Mouse (Mus musculus) neural tube, embryonic 14.5 days (tissue): ENCODE results near the gene Cox8a. TPM values are rescaled to one million over a fixed set of nuclear protein-coding genes. Genes with fewer than 3 reads are reported as not detected.

Experiments used
- ATAC-seq: fragments of 200-750 bp; cut with Nextera tagmentation; 2 replicates; pipeline ENCODE4 v1.8.0; 2017; ENCODE audit warnings: low read depth, mild to moderate bottlenecking, moderate TSS enrichment, moderate library complexity
- H3K27ac ChIP-seq: fragments of 300-500 bp; sonication (generic); 2 replicates; pipeline ENCODE4 v1.5.1; 2014; ENCODE audit warnings: low read depth, mild to moderate bottlenecking, control low read depth, low read length, moderate library complexity, mixed read lengths
- H3K27me3 ChIP-seq: fragments of 300-500 bp; sonication (generic); 2 replicates; pipeline ENCODE4 v1.6.1; 2014; ENCODE audit warnings: low read length; ENCODE audit not compliant: control insufficient read depth, insufficient read depth
- H3K36me3 ChIP-seq: fragments of 300-500 bp; sonication (generic); 2 replicates; pipeline ENCODE4 v1.6.1; 2014; ENCODE audit warnings: low read length, mixed read lengths; ENCODE audit not compliant: control insufficient read depth, insufficient read depth
- H3K4me1 ChIP-seq: fragments of 300-500 bp; sonication (generic); 2 replicates; pipeline ENCODE4 v1.6.1; 2014; ENCODE audit warnings: low read length; ENCODE audit not compliant: control insufficient read depth, insufficient read depth
- H3K4me2 ChIP-seq: fragments of 300-500 bp; sonication (generic); 2 replicates; pipeline ENCODE4 v1.6.1; 2014; ENCODE audit warnings: mild to moderate bottlenecking, low read depth, low read length, control low read depth
- H3K4me3 ChIP-seq: fragments of 300-500 bp; sonication (generic); 2 replicates; pipeline ENCODE4 v1.5.1; 2014; ENCODE audit warnings: low read depth, low read length, control low read depth, mixed read lengths
- H3K9ac ChIP-seq: fragments of 300-500 bp; sonication (generic); replicated peaks from 2 replicates; pipeline ENCODE4 v1.6.1; 2014; ENCODE audit warnings: low read depth, mild to moderate bottlenecking, control low read depth, low read length, mixed read lengths
- H3K9me3 ChIP-seq: fragments of 300-500 bp; sonication (generic); 2 replicates; pipeline ENCODE4 v1.6.1; 2016; ENCODE audit warnings: low read length; ENCODE audit not compliant: control insufficient read depth
- WGBS: fragments of 180-500 bp; shearing (Covaris S2); extraction: QIAGEN DNeasy Blood & Tissue Kit; methylation state at CpG from one replicate; pipeline ENCODE4 v1.1.7; 2014; 5-methylcytosine and 5-hydroxymethylcytosine counted together
- polyA plus RNA-seq: library from polyadenylated mRNA; unstranded; fragments of >200 nt; fragmentation: Nextera tagmentation; extraction: Ambion mirVana; gene quantifications from 2 replicates; pipeline ENCODE4 v1.2.1, GENCODE M21; 2014

Cox8a gene
- polyA plus RNA-seq, 1 experiment from 2014 or later = 1,330 TPM

- Histone ChIP-seq H3K27me3 (no peaks in the 10 kb centered on the region), H3K4me2 (no peak overlapping the region), H3K4me1 (no peaks in the 10 kb centered on the region), H3K9me3 (no peaks in the 10 kb centered on the region), H3K4me3 (no peak overlapping the region), H3K9ac (no peak overlapping the region), H3K27ac (no peak overlapping the region), H3K36me3 (no peaks in the 10 kb centered on the region)
- no peak for ATAC-seq
- 77% methylated on average over 5 of the region's 5 CpGs for WGBS
These were observed 40.5 kb upstream of the Cox8a start for GRCm38 (mm10) chr19:7257881-7258280.

- Histone ChIP-seq H3K36me3 (no peaks in the 10 kb centered on the region), H3K9me3 (no peaks in the 10 kb centered on the region), H3K9ac (no peak overlapping the region), H3K4me3 (no peak overlapping the region), H3K27me3 (no peaks in the 10 kb centered on the region), H3K4me2 (no peak overlapping the region), H3K4me1 (no peaks in the 10 kb centered on the region), H3K27ac (no peak overlapping the region)
- 79% methylated on average over 3 of the region's 3 CpGs for WGBS
- no peak for ATAC-seq
These were observed 28.6 kb upstream of the Cox8a start for GRCm38 (mm10) chr19:7246021-7246420.

DNA sequence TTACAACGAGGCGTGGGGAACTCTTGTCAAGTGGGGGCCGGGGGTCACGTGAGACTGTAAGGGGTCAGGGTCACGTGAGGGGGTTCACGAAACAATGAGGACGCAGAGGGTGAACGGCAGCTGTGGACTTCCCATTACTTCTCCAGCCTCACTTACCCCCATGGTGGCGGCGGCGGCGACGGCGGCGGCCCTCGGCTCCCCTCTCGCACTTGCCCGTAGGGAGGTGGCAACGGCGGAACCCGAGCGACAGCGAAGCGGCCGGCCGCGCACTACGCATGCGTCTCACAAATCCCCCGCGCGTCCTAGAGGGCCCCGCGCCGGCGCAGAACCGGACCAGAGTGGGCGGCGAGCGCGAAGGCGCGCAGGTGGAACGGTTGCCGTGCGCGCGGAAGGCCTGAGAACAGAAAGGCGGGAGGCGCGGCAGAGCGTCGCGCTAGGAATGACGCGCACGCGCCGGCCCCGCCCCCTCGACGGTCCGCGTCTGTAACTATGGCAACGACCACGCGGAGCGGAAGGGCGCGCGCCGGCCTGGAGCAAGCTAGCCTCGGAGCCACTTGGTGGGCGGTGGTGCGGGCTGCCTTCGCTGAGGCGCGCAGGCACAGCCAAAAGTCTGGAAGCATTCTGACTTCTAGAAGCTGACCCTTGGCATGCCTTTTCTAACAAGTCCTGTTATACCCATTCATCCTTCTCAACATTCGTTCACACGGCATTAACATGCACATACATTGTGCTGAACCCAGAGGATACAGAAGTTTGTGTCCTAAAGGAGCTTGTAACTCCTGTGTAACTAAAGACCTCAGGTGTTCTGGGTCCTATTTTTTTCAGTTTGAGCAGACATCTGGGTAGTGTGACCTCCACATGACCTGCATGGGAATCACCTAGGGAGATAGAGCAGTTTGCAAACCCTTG lies 23.6 kb upstream of the Cox8a start, which contains the start of gene Naa40:
Gene Naa40 (minus strand): TSS at position 402 of the 909 bp plus-strand sequence.
- Histone ChIP-seq H3K4me1 (peaks cover 8% of the 10 kb centered on the region), H3K27me3 (no peaks in the 10 kb centered on the region), H3K9ac (peak within 1 kb of the TSS; percentile 82), H3K4me3 (peak within 1 kb of the TSS; percentile 72), H3K9me3 (no peaks in the 10 kb centered on the region), H3K27ac (peak within 1 kb of the TSS; percentile 80), H3K4me2 (peak within 1 kb of the TSS; percentile 98), H3K36me3 (no peaks in the 10 kb centered on the region)
- ATAC-seq = peak; percentile 96
- WGBS = under 1% methylated on average over 57 of the region's 80 CpGs

DNA sequence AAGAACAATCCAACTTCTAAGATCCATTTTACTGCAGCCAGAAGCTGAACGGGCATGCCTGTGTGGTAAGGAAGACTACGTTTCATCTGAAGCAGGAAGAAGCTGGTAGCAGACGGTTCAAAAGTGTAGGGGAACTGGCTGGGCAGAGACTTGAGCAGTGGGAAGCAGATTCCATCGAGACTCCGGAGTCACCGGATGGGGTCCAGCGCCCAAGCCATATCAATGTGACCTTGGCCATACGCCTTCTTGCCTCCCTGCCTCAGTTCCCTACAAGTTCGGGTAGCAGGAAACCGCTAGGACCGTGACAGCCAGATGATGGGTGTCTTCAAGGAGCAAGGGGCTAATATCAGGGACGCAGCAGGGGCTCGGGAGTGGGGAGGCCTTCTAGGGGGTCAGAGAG lies 22.9 kb upstream of the Cox8a start:
- H3K36me3 ChIP-seq = no peaks in the 10 kb centered on the region
- no peaks in the 10 kb centered on the region for H3K9me3 ChIP-seq
- peak overlapping the region; percentile 72 for H3K4me3 ChIP-seq
- peak overlapping the region; percentile 98 for H3K4me2 ChIP-seq
- peak overlapping the region; percentile 82 for H3K9ac ChIP-seq
- 3% methylated on average over 13 of the region's 13 CpGs for WGBS
- H3K4me1 ChIP-seq = peaks cover 8% of the 10 kb centered on the region
- no peaks in the 10 kb centered on the region for H3K27me3 ChIP-seq
- ATAC-seq = 0 out of 2 replicates have a peak, but pooled peaks have one; percentile 4
- H3K27ac ChIP-seq = peak overlapping the region; percentile 80; the same call in 1 of the 2 replicates

DNA sequence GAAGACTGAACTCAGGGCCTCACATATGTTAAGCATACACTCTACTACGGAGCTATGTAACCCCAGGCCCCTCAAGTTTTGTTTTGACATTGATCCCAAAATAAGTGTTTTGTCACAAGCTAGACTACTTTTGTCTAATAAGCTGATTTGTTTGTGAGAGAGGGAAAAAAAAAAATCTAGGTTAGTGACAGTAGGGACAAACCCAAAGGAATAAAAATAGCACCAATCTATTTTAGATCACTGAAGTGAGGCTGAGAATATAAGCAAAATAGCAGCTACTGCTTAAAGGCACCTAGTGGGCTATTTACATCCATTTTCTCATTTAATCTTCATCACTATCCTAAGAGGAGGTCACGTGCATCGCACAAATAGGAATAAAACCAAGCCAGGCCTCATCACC lies 22.2 kb upstream of the Cox8a start:
- Histone ChIP-seq H3K4me1 (peaks cover 8% of the 10 kb centered on the region), H3K36me3 (no peaks in the 10 kb centered on the region), H3K9me3 (no peaks in the 10 kb centered on the region), H3K4me2 (peak overlapping the region; percentile 98), H3K4me3 (no peak overlapping the region; the same call in 1 of the 2 replicates), H3K27me3 (no peaks in the 10 kb centered on the region), H3K9ac (peak overlapping the region; percentile 82; the same call in 1 of the 2 replicates), H3K27ac (no peak overlapping the region)
- 90% methylated on average over 3 of the region's 3 CpGs for WGBS
- no peak for ATAC-seq

DNA sequence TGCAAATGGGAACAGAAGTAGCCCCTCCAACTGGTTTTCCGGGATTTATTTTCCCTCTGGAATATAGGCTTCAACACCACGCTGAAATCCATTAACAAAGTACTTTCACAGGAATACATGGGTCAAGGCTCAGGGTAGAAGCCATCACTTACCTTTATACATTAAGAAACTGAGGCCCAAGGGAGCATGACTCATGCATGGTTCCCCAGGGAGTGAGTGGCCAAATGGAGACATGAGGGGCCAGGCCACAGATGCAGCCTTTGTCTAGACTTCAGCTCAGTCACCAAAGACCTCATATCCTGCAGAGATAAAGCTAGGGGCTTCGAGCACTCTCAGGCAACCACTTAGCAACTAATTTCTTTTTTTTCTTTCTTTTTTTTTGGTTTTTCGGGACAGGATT lies 19.3 kb upstream of the Cox8a start:
- H3K36me3 ChIP-seq = no peaks in the 10 kb centered on the region
- H3K27ac ChIP-seq = no peak overlapping the region
- H3K4me1 ChIP-seq = peaks cover 8% of the 10 kb centered on the region
- ATAC-seq = no peak
- no peaks in the 10 kb centered on the region for H3K27me3 ChIP-seq
- no peak overlapping the region for H3K9ac ChIP-seq
- no peaks in the 10 kb centered on the region for H3K9me3 ChIP-seq
- H3K4me3 ChIP-seq = no peak overlapping the region
- 83% methylated on average over 4 of the region's 4 CpGs for WGBS
- H3K4me2 ChIP-seq = no peak overlapping the region

GRCm38 (mm10) chr19:7236011-7236410 lies 18.6 kb upstream of the Cox8a start:
- 89% methylated on average over 2 of the region's 2 CpGs for WGBS
- Histone ChIP-seq H3K4me1 (peaks cover 8% of the 10 kb centered on the region), H3K4me2 (no peak overlapping the region), H3K9me3 (no peaks in the 10 kb centered on the region), H3K27me3 (no peaks in the 10 kb centered on the region), H3K27ac (no peak overlapping the region), H3K36me3 (no peaks in the 10 kb centered on the region), H3K9ac (0 out of 2 replicates have a peak overlapping the region, but pooled peaks have one; percentile 7), H3K4me3 (no peak overlapping the region)
- no peak for ATAC-seq

DNA sequence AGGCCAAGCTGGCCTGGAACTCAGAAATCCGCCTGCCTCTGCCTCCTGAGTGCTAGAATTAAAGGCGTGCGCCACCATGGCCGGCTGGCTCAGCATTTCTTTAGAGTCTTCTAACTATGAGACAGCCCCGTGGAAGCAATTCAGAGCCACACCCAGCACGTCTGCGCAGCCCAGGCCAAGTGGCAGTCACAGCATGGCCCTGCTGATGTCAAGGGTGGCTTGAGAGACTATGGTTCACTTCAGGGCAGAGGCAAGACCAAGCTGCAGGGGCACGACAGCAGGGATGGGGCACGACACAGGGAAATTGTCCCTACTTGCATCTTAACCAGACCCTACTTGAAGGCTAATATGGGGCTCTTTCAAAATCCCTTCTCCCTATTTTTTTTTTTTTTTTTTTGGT lies 18.0 kb upstream of the Cox8a start:
- no peak overlapping the region for H3K4me2 ChIP-seq
- H3K9ac ChIP-seq = no peak overlapping the region
- H3K4me1 ChIP-seq = peaks cover 8% of the 10 kb centered on the region
- no peak for ATAC-seq
- H3K9me3 ChIP-seq = no peaks in the 10 kb centered on the region
- no peak overlapping the region for H3K27ac ChIP-seq
- peaks cover 2% of the 10 kb centered on the region; the same call in 1 of the 2 replicates for H3K36me3 ChIP-seq
- 90% methylated on average over 9 of the region's 9 CpGs for WGBS
- H3K4me3 ChIP-seq = no peak overlapping the region
- no peaks in the 10 kb centered on the region for H3K27me3 ChIP-seq

DNA sequence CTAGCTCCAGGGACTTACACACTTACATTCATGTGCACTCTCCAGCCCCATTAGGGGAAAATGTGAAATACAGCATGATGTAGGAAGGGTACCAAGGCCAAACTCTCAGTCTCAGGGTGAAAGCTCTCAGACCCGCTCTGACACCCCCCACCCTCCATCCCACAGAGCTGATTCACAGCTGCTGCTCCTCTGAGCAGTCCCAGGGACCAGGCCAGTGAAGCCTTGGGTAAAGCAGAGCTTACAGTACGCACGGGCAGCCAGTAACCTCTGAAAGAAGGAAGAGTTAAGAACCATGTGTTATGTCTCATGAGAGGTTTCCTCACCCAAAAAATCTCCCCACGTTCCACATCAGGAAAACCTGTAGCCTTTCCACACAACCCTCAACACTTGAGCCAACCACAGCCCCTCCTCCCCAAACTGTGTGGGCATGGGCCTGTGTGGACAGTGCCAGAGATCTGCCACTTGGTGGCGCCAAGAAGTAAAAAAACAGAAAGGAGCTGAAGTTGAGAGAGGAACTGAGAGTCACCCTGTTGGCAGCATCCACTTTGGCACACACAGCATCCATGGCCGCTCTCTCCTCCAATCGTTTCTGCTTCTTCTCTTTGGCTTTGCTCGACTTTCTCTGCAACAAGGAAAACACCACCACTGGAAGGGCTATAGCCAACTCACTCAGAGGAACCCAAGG lies 17.3 kb upstream of the Cox8a start:
- no peak overlapping the region for H3K9ac ChIP-seq
- ATAC-seq = peak; percentile 89
- no peaks in the 10 kb centered on the region for H3K27me3 ChIP-seq
- H3K27ac ChIP-seq = no peak overlapping the region
- 57% methylated on average over 8 of the region's 8 CpGs for WGBS
- peaks cover 10% of the 10 kb centered on the region for H3K36me3 ChIP-seq
- no peak overlapping the region for H3K4me2 ChIP-seq
- no peak overlapping the region for H3K4me3 ChIP-seq
- peaks cover under 1% of the 10 kb centered on the region for H3K4me1 ChIP-seq
- H3K9me3 ChIP-seq = no peaks in the 10 kb centered on the region
